Mouse (Mus musculus) regulatory T cell (primary cell): ENCODE results near the gene Naa15.

Experiments
- in situ Hi-C: fragments of 300-600 bp; cut with MboI, MseI; formaldehyde crosslinking; loops from one replicate; pipeline ENCODE4 v1.15.1; 2025; ENCODE audit warnings: high pct_unique_total_duplicates

Naa15 gene

GRCm38 (mm10) chr3:51434871-51435595 lies 20.1 kb downstream of the Naa15 start:
- in situ Hi-C loops, result no loop called here

GRCm38 (mm10) chr3:51468530-51468929 lies 53.6 kb downstream of the Naa15 start:
- in situ Hi-C loops, result no loop called here

- in situ Hi-C loops, result no loop called here
Observed at GRCm38 (mm10) chr3:51475706-51476105, 60.8 kb downstream of the Naa15 start.

GRCm38 (mm10) chr3:51479893-51480292 lies 64.9 kb downstream of the Naa15 start:
- in situ Hi-C loops, result no loop called here

GRCm38 (mm10) chr3:51481059-51481458 lies 66.1 kb downstream of the Naa15 start:
- in situ Hi-C loops, result no loop called here

GRCm38 (mm10) chr3:51481881-51482280 lies 66.9 kb downstream of the Naa15 start:
- in situ Hi-C loops, result no loop called here

- in situ Hi-C loops, result no loop called here
Observed at GRCm38 (mm10) chr3:51482781-51483180, 67.8 kb downstream of the Naa15 start.

- in situ Hi-C loops, result no loop called here
Observed at GRCm38 (mm10) chr3:51483741-51484359, 68.9 kb downstream of the Naa15 start, which contains the start of gene Rab33b. Rab33b (plus strand) TSS chr3:51483920.

GRCm38 (mm10) chr3:51484370-51484769 lies 69.4 kb downstream of the Naa15 start:
- in situ Hi-C loops, result no loop called here

GRCm38 (mm10) chr3:51485347-51485746 lies 70.4 kb downstream of the Naa15 start:
- in situ Hi-C loops, result no loop called here

GRCm38 (mm10) chr3:51486491-51487195 lies 71.7 kb downstream of the Naa15 start:
- in situ Hi-C loops, result no loop called here

GRCm38 (mm10) chr3:51490088-51490753 lies 75.3 kb downstream of the Naa15 start:
- in situ Hi-C loops, result no loop called here

GRCm38 (mm10) chr3:51493272-51493838 lies 78.4 kb downstream of the Naa15 start:
- in situ Hi-C loops, result no loop called here

- in situ Hi-C loops, result no loop called here
Observed at GRCm38 (mm10) chr3:51494466-51494865, 79.5 kb downstream of the Naa15 start.

- in situ Hi-C loops, result no loop called here
Observed at GRCm38 (mm10) chr3:51495646-51496045, 80.7 kb downstream of the Naa15 start.

- in situ Hi-C loops, result no loop called here
Observed at GRCm38 (mm10) chr3:51497978-51498377, 83.0 kb downstream of the Naa15 start.

- in situ Hi-C loops, result no loop called here
Observed at GRCm38 (mm10) chr3:51498659-51499058, 83.7 kb downstream of the Naa15 start.

GRCm38 (mm10) chr3:51499876-51500275 lies 84.9 kb downstream of the Naa15 start:
- in situ Hi-C loops, result loop anchor here (10.0 kb wide), 1 partner anchor 1715 kb away; no protein-coding TSS in a partner anchor

- in situ Hi-C loops, result loop anchor here (10.0 kb wide), 1 partner anchor 1710 kb away; no protein-coding TSS in a partner anchor
Observed at GRCm38 (mm10) chr3:51504385-51504952, 89.5 kb downstream of the Naa15 start.

GRCm38 (mm10) chr3:51505465-51505864 lies 90.5 kb downstream of the Naa15 start:
- in situ Hi-C loops, result loop anchor here (5.0 to 10.0 kb wide), 2 partner anchors 737 to 1709 kb away; no protein-coding TSS in a partner anchor

- in situ Hi-C loops, result loop anchor here (5.0 kb wide), 1 partner anchor 136 kb away; no protein-coding TSS in a partner anchor
Observed at GRCm38 (mm10) chr3:51510903-51511302, 96.0 kb downstream of the Naa15 start.
